Mouse (Mus musculus): ENCODE data around the gene Rufy3.

DNA sequence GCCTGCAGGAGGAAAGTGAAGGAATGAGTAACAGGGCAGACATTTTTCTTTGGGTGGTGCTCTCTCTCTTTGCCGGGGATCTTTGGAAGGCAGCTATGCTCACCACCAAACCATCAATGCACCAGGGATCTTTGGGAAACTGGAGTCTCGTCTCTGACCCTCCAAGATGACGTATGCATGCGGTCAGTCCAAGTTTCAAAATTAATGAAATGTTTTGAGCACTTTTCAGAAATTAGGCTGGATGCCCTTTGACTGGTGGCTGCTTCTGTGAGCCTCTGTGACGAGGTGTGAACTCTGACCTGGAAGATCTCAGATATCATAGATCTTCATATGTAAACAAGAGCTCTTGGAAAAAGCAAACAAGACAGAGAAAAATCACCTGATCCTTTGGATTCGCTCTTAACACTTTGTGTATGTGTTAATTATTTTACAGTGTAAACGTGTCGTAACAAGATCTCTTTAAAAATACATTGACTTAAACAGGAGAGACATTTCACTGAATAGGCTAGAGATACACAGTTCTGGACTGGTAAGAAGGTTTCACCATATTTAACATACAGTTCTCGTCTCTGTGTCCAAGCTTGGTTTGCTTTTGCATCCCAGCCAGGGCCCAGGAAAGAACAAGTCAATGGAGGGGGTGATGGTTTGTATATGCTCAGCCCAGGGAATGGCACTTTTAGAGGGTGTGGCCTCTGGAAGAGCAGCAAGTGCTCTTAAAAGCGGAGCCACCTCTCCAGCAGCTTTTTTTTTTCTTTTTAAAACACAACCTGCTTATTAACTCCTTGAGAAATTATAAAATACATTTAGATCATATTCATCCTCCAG is 126.1 kb downstream of the Rufy3 start:
- TF ChIP-seq CTCF (IDR thresholded peaks at IDR 0.05; ENCODE audit: low read depth), result no peak
- no peak for TF ChIP-seq EP300 (IDR thresholded peaks at IDR 0.05; ENCODE audit: low read depth)
